Mouse (Mus musculus): ENCODE data around the gene Mctp1.

- no peak for TF ChIP-seq POLR2A (IDR thresholded peaks at IDR 0.05; ENCODE audit: insufficient read depth, low read length)
- no peak for TF ChIP-seq CTCF (IDR thresholded peaks at IDR 0.05; ENCODE audit: low read depth, low read length)
- no peak for TF ChIP-seq EP300 (IDR thresholded peaks at IDR 0.05; ENCODE audit: insufficient read depth, low read depth, low read length)
These were observed 472.7 kb downstream of the Mctp1 start for GRCm38 (mm10) chr13:76857024-76857423.
